Mouse (Mus musculus) liver, embryonic 14.5 days (tissue): ENCODE measurements around the gene 4930590J08Rik. TPM values are rescaled to one million over a fixed set of nuclear protein-coding genes. Genes with fewer than 3 reads are reported as not detected.

ENCODE experiments used
- ATAC-seq: fragments of 200-750 bp; cut with Nextera tagmentation; 2 replicates; pipeline ENCODE4 v1.8.0; 2017; ENCODE audit warnings: moderate number of reproducible peaks, mild to moderate bottlenecking, moderate library complexity; ENCODE audit not compliant: insufficient read depth
- DNase-seq, 3 experiments: peaks; one replicate each; pipeline ENCODE4 v3.0.0-alpha.2; 2012 to 2013; ENCODE audit warnings: low read depth in 3 of 3, low spot score in 3 of 3
- H3K27ac ChIP-seq: fragments of 300-500 bp; sonication (generic); 2 replicates; pipeline ENCODE4 v1.5.1; 2014; ENCODE audit warnings: moderate library complexity, mild to moderate bottlenecking, control low read depth, inconsistent platforms
- H3K27me3 ChIP-seq: fragments of 300-500 bp; sonication (generic); 2 replicates; pipeline ENCODE4 v1.6.1; 2014; ENCODE audit warnings: mild to moderate bottlenecking, low read length, moderate library complexity; ENCODE audit not compliant: control insufficient read depth, insufficient read depth
- H3K36me3 ChIP-seq: fragments of 300-500 bp; sonication (generic); replicated peaks from 2 replicates; pipeline ENCODE4 v1.6.1; 2014; ENCODE audit warnings: low read depth; ENCODE audit not compliant: control insufficient read depth, insufficient read depth
- H3K4me1 ChIP-seq, 2 experiments: fragments of 200-500 bp in 1 of 2; fragments of 300-500 bp in 1 of 2; sonication (generic) in 1 of 2; replicated peaks; 2 replicates each; pipeline ENCODE4 v1.6.1; 2012 to 2014; ENCODE audit warnings: antibody characterized with exemption in 1 of 2, inconsistent platforms in 1 of 2, low read length in 1 of 2; ENCODE audit not compliant: control insufficient read depth in 2 of 2, insufficient read depth in 2 of 2
- H3K4me2 ChIP-seq: fragments of 300-500 bp; sonication (generic); 2 replicates; pipeline ENCODE4 v1.6.1; 2014; ENCODE audit warnings: low read depth, mild to moderate bottlenecking, control low read depth, moderate library complexity
- H3K4me3 ChIP-seq, 2 experiments: fragments of 200-500 bp in 1 of 2; fragments of 300-500 bp in 1 of 2; sonication (generic) in 1 of 2; 2 replicates each; pipeline ENCODE4 v1.5.1; 2012 to 2014; ENCODE audit warnings: low read depth in 2 of 2, low read length in 2 of 2, mild to moderate bottlenecking in 2 of 2, control low read depth in 1 of 2, inconsistent platforms in 1 of 2, moderate library complexity in 1 of 2; ENCODE audit not compliant: insufficient read depth in 1 of 2
- H3K9ac ChIP-seq: fragments of 300-500 bp; sonication (generic); replicated peaks from 2 replicates; pipeline ENCODE4 v1.6.1; 2014; ENCODE audit warnings: mild to moderate bottlenecking, control low read depth, moderate library complexity
- H3K9me3 ChIP-seq: fragments of 300-500 bp; sonication (generic); 2 replicates; pipeline ENCODE4 v1.6.1; 2016; ENCODE audit warnings: low read length, mixed read lengths; ENCODE audit not compliant: control insufficient read depth
- CTCF ChIP-seq: IDR thresholded peaks from 2 replicates; pipeline ENCODE4 v1.5.1; 2016; ENCODE audit warnings: antibody characterized with exemption, low read depth, control low read depth
- EP300 ChIP-seq: IDR thresholded peaks from 2 replicates; pipeline ENCODE4 v1.6.1; 2016; ENCODE audit warnings: antibody characterized with exemption, low read depth
- WGBS: fragments of 180-500 bp; shearing (Covaris S2); extraction: QIAGEN DNeasy Blood & Tissue Kit; methylation state at CpG from one replicate; pipeline ENCODE4 v1.1.7; 2014; ENCODE audit not compliant: insufficient replicate concordance; 5-methylcytosine and 5-hydroxymethylcytosine counted together
- polyA plus RNA-seq, 2 experiments: library from polyadenylated mRNA; depleted of rRNA in 1 of 2; stranded (reverse) in 1 of 2; unstranded in 1 of 2; fragments of >200 nt; fragmentation: Nextera tagmentation in 1 of 2; extraction: Ambion mirVana in 1 of 2; gene quantifications; 2 replicates each; pipeline versions ENCODE4 v1.2.1 to v1.2.3; 2012 to 2014

4930590J08Rik gene
- polyA plus RNA-seq, 2 experiments: 0.11 to 0.17 TPM

DNA sequence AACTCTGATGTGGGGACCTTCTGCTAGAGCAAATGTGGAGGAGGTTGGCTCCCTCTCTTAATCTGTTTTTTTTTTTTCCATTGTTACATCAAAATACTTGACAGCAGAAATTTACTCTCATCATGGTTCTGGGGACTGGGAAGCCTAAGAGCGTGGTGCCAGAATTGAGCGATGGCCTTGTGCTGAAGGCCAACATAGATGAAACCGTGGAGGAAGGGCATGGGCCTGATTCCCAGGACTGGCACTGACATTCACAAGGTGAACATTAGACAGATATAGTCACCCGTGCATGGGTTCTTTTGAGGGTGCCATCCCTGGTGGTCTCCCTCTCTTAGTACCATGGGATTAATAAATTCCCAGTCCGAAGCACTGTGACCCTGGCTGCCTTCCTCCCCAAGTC lies 34.5 kb upstream of the 4930590J08Rik start:
- Histone ChIP-seq H3K27me3 (no peaks in the 10 kb centered on the region; the same call in 1 of the 2 replicates), H3K4me2 (no peak overlapping the region), H3K36me3 (no peaks in the 10 kb centered on the region), H3K27ac (no peak overlapping the region), H3K4me1 (no peaks in the 10 kb centered on the region), H3K9me3 (no peaks in the 10 kb centered on the region), H3K4me3 (no peak overlapping the region), H3K9ac (no peak overlapping the region)
- no peak for TF ChIP-seq CTCF
- no peak for TF ChIP-seq EP300
- no peak for ATAC-seq
- DNase-seq: no peak
- WGBS: 70% methylated on average over 5 of the region's 5 CpGs

DNA sequence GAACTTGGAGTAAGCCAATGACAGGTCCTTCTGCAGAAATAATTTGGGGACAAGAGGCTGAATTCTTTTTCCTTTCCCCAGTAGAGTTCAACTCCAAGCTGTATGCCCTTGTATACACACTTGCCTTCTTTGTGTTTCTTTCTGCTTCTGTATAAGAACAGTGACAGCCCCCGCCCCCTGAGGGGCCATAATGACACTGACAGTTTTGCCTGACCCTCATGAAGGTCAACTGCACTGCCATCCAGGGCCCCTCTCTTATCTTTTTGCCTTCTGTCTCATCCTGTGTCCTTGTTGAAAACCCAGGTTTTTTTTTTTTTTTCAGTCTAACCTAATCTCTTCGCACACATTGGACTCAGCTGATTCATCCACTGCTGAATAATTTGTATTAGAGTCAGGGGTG lies 29.8 kb upstream of the 4930590J08Rik start:
- no peak overlapping the region for H3K4me2 ChIP-seq
- 25% methylated on average over 2 of the region's 2 CpGs for whole genome bisulfite sequencing
- H3K9me3 ChIP-seq: no peaks in the 10 kb centered on the region
- TF ChIP-seq EP300 (no peak), CTCF (no peak)
- no peak overlapping the region for H3K4me3 ChIP-seq
- no peaks in the 10 kb centered on the region for H3K36me3 ChIP-seq
- ATAC-seq (no peak), DNase-seq (no peak)
- H3K9ac ChIP-seq: no peak overlapping the region
- no peaks in the 10 kb centered on the region; the same call in 1 of the 2 replicates for H3K27me3 ChIP-seq
- no peak overlapping the region for H3K27ac ChIP-seq
- peaks cover 0 to 3% of the 10 kb centered on the region in 2 experiments; a peak in 1 of 4 replicates for H3K4me1 ChIP-seq

- ATAC-seq: peak; percentile 96
- DNase-seq: peak; percentile 96
- WGBS: under 1% methylated on average over 47 of the region's 47 CpGs
- TF ChIP-seq CTCF (no peak), EP300 (no peak)
- Histone ChIP-seq H3K36me3 (peaks cover 15% of the 10 kb centered on the region), H3K4me1 (peaks cover 7% of the 10 kb centered on the region in 2 experiments), H3K9me3 (no peaks in the 10 kb centered on the region), H3K9ac (peak within 1 kb of the TSS; percentile 82), H3K4me2 (peak within 1 kb of the TSS; percentile 79), H3K4me3 (peak within 1 kb of the TSS; percentile 91 to 98), H3K27me3 (no peaks in the 10 kb centered on the region), H3K27ac (no peak within 1 kb of the TSS)
Measured at GRCm38 (mm10) chr6:91877885-91878651, 24.5 kb upstream of the 4930590J08Rik start, which contains the start of gene Ccdc174. Ccdc174 (plus strand) TSS chr6:91878053.

DNA sequence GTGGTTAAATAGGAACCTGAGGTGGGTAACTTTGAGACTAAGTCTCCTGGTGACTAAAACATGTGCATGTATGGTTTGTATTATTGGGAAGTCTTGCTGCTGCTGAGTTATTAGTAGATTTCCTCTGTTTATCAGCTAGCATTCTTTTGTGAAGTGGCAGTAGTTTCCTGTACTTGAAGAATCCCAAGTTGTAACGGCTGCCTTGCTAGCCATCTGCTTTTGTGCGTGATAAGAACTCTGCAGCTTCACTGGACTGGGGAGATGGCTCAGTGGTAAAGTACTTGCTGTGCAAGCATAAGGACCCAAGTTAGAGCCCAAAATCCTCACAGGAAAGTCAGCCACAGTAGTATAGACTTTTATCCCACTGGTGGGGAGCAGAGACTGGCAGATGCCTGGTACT lies 18.8 kb upstream of the 4930590J08Rik start:
- H3K9me3 ChIP-seq: no peaks in the 10 kb centered on the region
- no peak overlapping the region for H3K9ac ChIP-seq
- ATAC-seq: 0 out of 2 replicates have a peak, but pooled peaks have one; percentile 57
- peaks cover 2 to 8% of the 10 kb centered on the region in 2 experiments for H3K4me1 ChIP-seq
- peaks cover 40% of the 10 kb centered on the region for H3K36me3 ChIP-seq
- no peaks in the 10 kb centered on the region for H3K27me3 ChIP-seq
- WGBS: 20% methylated on average over 2 of the region's 2 CpGs
- no peak overlapping the region for H3K27ac ChIP-seq
- DNase-seq: no peak
- no peak overlapping the region for H3K4me3 ChIP-seq
- H3K4me2 ChIP-seq: no peak overlapping the region
- no peak for TF ChIP-seq CTCF
- TF ChIP-seq EP300: peak; percentile 34; the same call in 1 of the 2 replicates

DNA sequence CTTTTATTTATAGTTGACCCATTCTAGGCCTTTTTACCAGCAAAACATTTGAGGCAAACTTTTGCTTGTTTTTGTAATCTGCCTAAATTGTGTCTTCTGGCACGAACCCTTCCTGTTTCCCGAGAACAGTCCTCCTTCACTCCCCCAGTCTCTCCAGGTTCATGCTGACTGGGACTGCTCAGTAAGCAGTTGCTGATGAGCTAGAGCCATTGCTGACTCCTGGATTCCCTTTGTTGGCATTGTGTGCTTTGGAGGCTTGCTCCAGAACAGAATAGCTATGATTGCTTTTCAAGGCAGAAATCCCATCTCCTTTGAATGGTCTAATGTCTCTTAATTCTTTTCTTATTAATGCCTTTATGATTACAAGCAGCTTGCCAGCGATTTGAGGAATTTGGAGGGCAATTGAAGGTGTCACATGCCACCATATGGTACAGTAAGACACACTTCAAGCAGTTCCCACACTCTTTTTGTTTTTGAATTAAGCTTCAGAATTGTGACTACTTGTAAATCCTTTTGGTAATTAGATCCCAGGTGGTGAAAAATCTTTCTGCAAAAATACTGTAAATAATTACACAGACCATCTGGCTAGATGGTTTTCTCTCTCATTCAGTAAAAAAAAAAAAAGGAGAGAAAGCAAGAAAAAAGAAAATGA lies 13.2 kb upstream of the 4930590J08Rik start:
- DNase-seq (no peak), ATAC-seq (no peak)
- peaks cover 40% of the 10 kb centered on the region for H3K36me3 ChIP-seq
- H3K4me2 ChIP-seq: no peak overlapping the region
- WGBS: 65% methylated on average over 3 of the region's 3 CpGs
- no peak overlapping the region for H3K27ac ChIP-seq
- H3K4me1 ChIP-seq: no peaks in the 10 kb centered on the region
- H3K27me3 ChIP-seq: no peaks in the 10 kb centered on the region
- no peak overlapping the region for H3K4me3 ChIP-seq
- H3K9me3 ChIP-seq: no peaks in the 10 kb centered on the region
- no peak overlapping the region for H3K9ac ChIP-seq
- TF ChIP-seq EP300 (no peak), CTCF (no peak)
